ENCODE assay signal across 8 mouse cellular contexts in genomic region chr5:104507829-104508194, GRCm38 (mm10). TPM values are rescaled to one million over a fixed set of nuclear protein-coding genes. Genes with fewer than 3 reads are reported as not detected.
DNase-seq lines count a peak whose midpoint lies in the region; ATAC-seq and TF ChIP-seq lines count a peak whose summit lies in the region.

No protein-coding gene starts in this region.

- H3K4me2 ChIP-seq in lung, postnatal 0 days (replicated peaks; ENCODE audit: low read depth, low read length): peak overlapping the region; percentile 59
- H3K4me2 ChIP-seq in forebrain, embryonic 11.5 days (ENCODE audit: low read depth, low read length, severe bottlenecking): peak overlapping the region; percentile 40; the same call in 1 of the 2 replicates
- peak overlapping the region; percentile 61 for H3K4me2 ChIP-seq in limb, embryonic 14.5 days (replicated peaks; ENCODE audit: low read depth, low read length, severe bottlenecking)
- peak overlapping the region; percentile 68 for H3K4me2 ChIP-seq in stomach, embryonic 14.5 days (replicated peaks; ENCODE audit: low read depth, low read length)

- DNase-seq in lung, postnatal 0 days (ENCODE audit: low spot score): no peak
- no peak for DNase-seq in lung, postnatal 36 days
- no peak for DNase-seq in forebrain, embryonic 11.5 days (ENCODE audit: low spot score)
- no peak for DNase-seq in limb, embryonic 14.5 days (ENCODE audit: low spot score)
- no peak for DNase-seq in adrenal gland, adult 8-10 months
- no peak for DNase-seq in B cell, adult 2 months
- no peak for DNase-seq in spleen, postnatal 10 days (ENCODE audit: low spot score in 2 of 2)

- TF ChIP-seq CTCF in lung, postnatal 0 days (IDR thresholded peaks at IDR 0.05): no peak

- H3K4me3 ChIP-seq in lung, postnatal 0 days (ENCODE audit: low read depth, low read length): peak overlapping the region; percentile 93
- H3K4me3 ChIP-seq in forebrain, embryonic 11.5 days (ENCODE audit: low read depth, low read length): peak overlapping the region; percentile 80
- H3K4me3 ChIP-seq in limb, embryonic 14.5 days (replicated peaks; ENCODE audit: low read length): peak overlapping the region; percentile 90
- peak overlapping the region; percentile 73 for H3K4me3 ChIP-seq in stomach, embryonic 14.5 days (ENCODE audit: low read depth, low read length)

- TF ChIP-seq POLR2A in limb, embryonic 14.5 days (IDR thresholded peaks at IDR 0.05; ENCODE audit: borderline replicate concordance, extremely low read depth, insufficient read depth, insufficient read length): no peak

- H3K27me3 ChIP-seq in lung, postnatal 0 days (replicated peaks; ENCODE audit: insufficient read depth, low read length): no peaks in the 10 kb centered on the region
- no peaks in the 10 kb centered on the region for H3K27me3 ChIP-seq in forebrain, embryonic 11.5 days (ENCODE audit: control insufficient read depth, insufficient read depth, low read length)
- H3K27me3 ChIP-seq in limb, embryonic 14.5 days (ENCODE audit: control insufficient read depth, insufficient read depth, low read length): no peaks in the 10 kb centered on the region
- no peaks in the 10 kb centered on the region for H3K27me3 ChIP-seq in stomach, embryonic 14.5 days (ENCODE audit: control insufficient read depth, insufficient read depth, low read length)

- no peak overlapping the region for H3K27ac ChIP-seq in lung, postnatal 0 days (ENCODE audit: low read length)
- no peak overlapping the region for H3K27ac ChIP-seq in forebrain, embryonic 11.5 days (ENCODE audit: low read depth, low read length)
- H3K27ac ChIP-seq in limb, embryonic 14.5 days (replicated peaks; ENCODE audit: low read depth, low read length): no peak overlapping the region
- peak overlapping the region; percentile 15; the same call in 1 of the 2 replicates for H3K27ac ChIP-seq in stomach, embryonic 14.5 days (ENCODE audit: low read length)

- WGBS in lung, postnatal 0 days: 0% methylated on average over 2 of the region's 2 CpGs
- 0% methylated on average over 2 of the region's 2 CpGs for WGBS in forebrain, embryonic 11.5 days
- WGBS in limb, embryonic 14.5 days: 2% methylated on average over 2 of the region's 2 CpGs
- WGBS in stomach, embryonic 14.5 days: 0% methylated on average over 2 of the region's 2 CpGs

- 0 out of 2 replicates have a peak, but pooled peaks cover 4% of the 10 kb centered on the region for H3K4me1 ChIP-seq in lung, postnatal 0 days (ENCODE audit: insufficient read depth, low read depth, low read length)
- no peaks in the 10 kb centered on the region for H3K4me1 ChIP-seq in forebrain, embryonic 11.5 days (replicated peaks; ENCODE audit: control insufficient read depth, insufficient read depth, low read length)
- H3K4me1 ChIP-seq in limb, embryonic 14.5 days (ENCODE audit: control insufficient read depth, insufficient read depth, low read length): peaks cover 7% of the 10 kb centered on the region; the same call in 1 of the 2 replicates
- peaks cover 8% of the 10 kb centered on the region for H3K4me1 ChIP-seq in stomach, embryonic 14.5 days (ENCODE audit: control insufficient read depth, insufficient read depth, low read length)

- TF ChIP-seq EP300 in lung, postnatal 0 days (IDR thresholded peaks at IDR 0.05): no peak

- H3K9me3 ChIP-seq in lung, postnatal 0 days (ENCODE audit: low read length): no peaks in the 10 kb centered on the region
- peaks cover 3% of the 10 kb centered on the region; the same call in 1 of the 2 replicates for H3K9me3 ChIP-seq in forebrain, embryonic 11.5 days (ENCODE audit: control insufficient read depth, low read length)
- H3K9me3 ChIP-seq in limb, embryonic 14.5 days (ENCODE audit: control insufficient read depth, low read length): no peaks in the 10 kb centered on the region
- H3K9me3 ChIP-seq in stomach, embryonic 14.5 days (ENCODE audit: control insufficient read depth, low read depth, low read length): no peaks in the 10 kb centered on the region

- H3K36me3 ChIP-seq in lung, postnatal 0 days (ENCODE audit: insufficient read depth, low read length): no peaks in the 10 kb centered on the region; the same call in 1 of the 2 replicates
- no peaks in the 10 kb centered on the region; the same call in 1 of the 2 replicates for H3K36me3 ChIP-seq in forebrain, embryonic 11.5 days (ENCODE audit: control insufficient read depth, insufficient read depth, low read length)
- H3K36me3 ChIP-seq in limb, embryonic 14.5 days (ENCODE audit: control insufficient read depth, insufficient read depth, low read length): peaks cover 21% of the 10 kb centered on the region
- peaks cover 14% of the 10 kb centered on the region for H3K36me3 ChIP-seq in stomach, embryonic 14.5 days (ENCODE audit: control insufficient read depth, insufficient read depth, low read length)

- no peak for ATAC-seq in lung, postnatal 0 days
- peak; percentile 56 for ATAC-seq in forebrain, embryonic 11.5 days (replicated peaks; ENCODE audit: low FRiP score)
- peak; percentile 34; the same call in 1 of the 2 replicates for ATAC-seq in limb, embryonic 14.5 days (ENCODE audit: low FRiP score, low read depth)
- ATAC-seq in stomach, embryonic 14.5 days (ENCODE audit: insufficient number of reproducible peaks, insufficient read depth, low FRiP score, low read depth): peak; percentile 15; the same call in 1 of the 2 replicates

- H3K9ac ChIP-seq in lung, postnatal 0 days (replicated peaks; ENCODE audit: low read depth): no peak overlapping the region
- 0 out of 2 replicates have a peak overlapping the region, but pooled peaks have one; percentile 37 for H3K9ac ChIP-seq in forebrain, embryonic 11.5 days (ENCODE audit: low read length)
- peak overlapping the region; percentile 93; the same call in 1 of the 2 replicates for H3K9ac ChIP-seq in limb, embryonic 14.5 days (ENCODE audit: low read depth, low read length, severe bottlenecking)
- no peak overlapping the region for H3K9ac ChIP-seq in stomach, embryonic 14.5 days (replicated peaks; ENCODE audit: low read depth, low read length)

RNA-seq across cellular contexts. Expression of gene BC005561, which starts 0.3 kb away (rescaled TPM):
- polyA plus RNA-seq in lung, postnatal 0 days (2015; fragmentation: Nextera tagmentation; extraction: Ambion mirVana): 9.1 and 9.5 TPM in 2 replicates
- 18.9 and 19.1 TPM in 2 replicates for polyA plus RNA-seq in forebrain, embryonic 11.5 days (2014; fragmentation: Nextera tagmentation; extraction: Ambion mirVana)
- 2.7 and 3.6 TPM in 2 replicates for polyA plus RNA-seq in limb, embryonic 14.5 days (2012; rRNA removed)
- 11.6 and 13.7 TPM in 2 replicates for polyA plus RNA-seq in limb, embryonic 14.5 days (2014; fragmentation: Nextera tagmentation; extraction: Ambion mirVana)
- 16.6 and 17.2 TPM in 2 replicates for polyA plus RNA-seq in stomach, embryonic 14.5 days (2014; fragmentation: Nextera tagmentation; extraction: Ambion mirVana)
- total RNA-seq in adrenal gland, adult 8-10 months (2022): 10 to 100 TPM in 2 of 4 experiments, 1 to 10 TPM in 2; 8.4 to 13.9 (median 10.1) TPM

RNA-seq across cellular contexts. Expression of gene Pkd2, which starts 48.6 kb away (rescaled TPM):
- 11.0 and 13.5 TPM in 2 replicates for polyA plus RNA-seq in lung, postnatal 0 days (2015; fragmentation: Nextera tagmentation; extraction: Ambion mirVana)
- 12.7 and 14.6 TPM in 2 replicates for polyA plus RNA-seq in forebrain, embryonic 11.5 days (2014; fragmentation: Nextera tagmentation; extraction: Ambion mirVana)
- polyA plus RNA-seq in limb, embryonic 14.5 days (2012; rRNA removed): 84.4 and 86.0 TPM in 2 replicates
- 32.6 and 38.2 TPM in 2 replicates for polyA plus RNA-seq in limb, embryonic 14.5 days (2014; fragmentation: Nextera tagmentation; extraction: Ambion mirVana)
- polyA plus RNA-seq in stomach, embryonic 14.5 days (2014; fragmentation: Nextera tagmentation; extraction: Ambion mirVana): 29.2 and 29.6 TPM in 2 replicates
- 10 to 100 TPM; 44.1 to 68.0 (median 53.9) TPM for total RNA-seq in adrenal gland, adult 8-10 months (2022)

Comparison
In these comparisons a context has a peak if more than half of its experiments do, and no peak if none do; other contexts are left out.
1. H3K9ac ChIP-seq: peak in forebrain, embryonic 11.5 days (single experiment) and limb, embryonic 14.5 days (single experiment); none in lung, postnatal 0 days (single experiment) and stomach, embryonic 14.5 days (single experiment).
2. Peak in every context shown above with its lines, with median percentiles within 50 percentile points of each other: H3K4me2 ChIP-seq and H3K4me3 ChIP-seq.